Mouse (Mus musculus): ENCODE data around the gene Iqgap1. TPM values are rescaled to one million over a fixed set of nuclear protein-coding genes. Genes with fewer than 3 reads are reported as not detected.

Gene Iqgap1
- total and polyA plus RNA-seq, 2 experiments from 2014 or later: 12.3 to 20.6 TPM

GRCm38 (mm10) chr7:80776090-80776489, 49.7 kb downstream of the Iqgap1 start:
- no peaks in the 10 kb centered on the region for H3K4me1 ChIP-seq (ENCODE audit: insufficient read depth, low read length)
- TF ChIP-seq CTCF (IDR thresholded peaks at IDR 0.05): no peak
- 95% methylated on average over 3 of the region's 3 CpGs for WGBS
- no peak overlapping the region for H3K4me3 ChIP-seq (ENCODE audit: low read depth, low read length)
- no peaks in the 10 kb centered on the region for H3K27me3 ChIP-seq (ENCODE audit: insufficient read depth, low read length)
- H3K27ac ChIP-seq (ENCODE audit: low read depth, low read length): no peak overlapping the region
- DNase-seq (ENCODE audit: low spot score): no peak
- H3K4me2 ChIP-seq (ENCODE audit: low read depth, low read length, poor library complexity, severe bottlenecking): no peak overlapping the region
- no peaks in the 10 kb centered on the region for H3K36me3 ChIP-seq (ENCODE audit: insufficient read depth, low read length)
- ATAC-seq (ENCODE audit: low FRiP score): no peak
- H3K9me3 ChIP-seq (ENCODE audit: low read length): no peaks in the 10 kb centered on the region
- no peak overlapping the region for H3K9ac ChIP-seq (replicated peaks; ENCODE audit: low read length, poor library complexity, severe bottlenecking)

DNA sequence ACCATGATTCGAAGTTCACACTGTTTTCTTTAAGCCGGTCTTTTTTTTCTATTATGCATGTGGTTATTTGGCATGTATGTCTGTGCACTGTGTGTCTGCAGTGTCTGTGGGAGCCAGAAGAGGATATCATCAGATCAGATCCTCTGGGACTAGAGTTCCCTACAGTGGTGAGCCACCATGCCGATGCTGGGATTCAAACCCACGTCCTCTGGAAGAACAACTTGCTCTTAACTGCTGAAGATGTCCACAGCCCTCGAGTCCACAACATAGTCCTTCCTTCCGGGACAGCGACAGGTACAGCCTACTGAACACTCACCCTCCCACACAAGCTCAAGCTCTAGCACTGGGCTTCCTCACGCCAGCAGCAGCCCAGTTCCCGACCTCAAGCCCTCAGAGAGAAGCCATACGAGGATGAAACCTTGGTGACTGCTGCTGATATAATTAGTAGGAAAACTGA, 50.3 kb downstream of the Iqgap1 start:
- Histone ChIP-seq H3K4me2 (ENCODE audit: low read depth, low read length, poor library complexity, severe bottlenecking) (no peak overlapping the region), H3K4me1 (ENCODE audit: insufficient read depth, low read length) (no peaks in the 10 kb centered on the region), H3K27ac (ENCODE audit: low read depth, low read length) (no peak overlapping the region), H3K36me3 (ENCODE audit: insufficient read depth, low read length) (no peaks in the 10 kb centered on the region), H3K27me3 (ENCODE audit: insufficient read depth, low read length) (no peaks in the 10 kb centered on the region), H3K9ac (replicated peaks; ENCODE audit: low read length, poor library complexity, severe bottlenecking) (no peak overlapping the region), H3K9me3 (ENCODE audit: low read length) (no peaks in the 10 kb centered on the region), H3K4me3 (ENCODE audit: low read depth, low read length) (no peak overlapping the region)
- no peak for TF ChIP-seq CTCF (IDR thresholded peaks at IDR 0.05)
- 84% methylated on average over 10 of the region's 10 CpGs for WGBS
- ATAC-seq (ENCODE audit: low FRiP score): no peak
- DNase-seq (ENCODE audit: low spot score): no peak

- H3K27me3 ChIP-seq (ENCODE audit: insufficient read depth, low read length): no peaks in the 10 kb centered on the region
- 89% methylated on average over 15 of the region's 15 CpGs for WGBS
- no peak for DNase-seq (ENCODE audit: low spot score)
- no peak overlapping the region for H3K4me3 ChIP-seq (ENCODE audit: low read depth, low read length)
- H3K36me3 ChIP-seq (ENCODE audit: insufficient read depth, low read length): no peaks in the 10 kb centered on the region
- H3K9me3 ChIP-seq (ENCODE audit: low read length): no peaks in the 10 kb centered on the region
- H3K4me2 ChIP-seq (ENCODE audit: low read depth, low read length, poor library complexity, severe bottlenecking): no peak overlapping the region
- ATAC-seq (ENCODE audit: low FRiP score): no peak
- H3K4me1 ChIP-seq (ENCODE audit: insufficient read depth, low read length): no peaks in the 10 kb centered on the region
- H3K27ac ChIP-seq (ENCODE audit: low read depth, low read length): no peak overlapping the region
- H3K9ac ChIP-seq (replicated peaks; ENCODE audit: low read length, poor library complexity, severe bottlenecking): no peak overlapping the region
- no peak for TF ChIP-seq CTCF (IDR thresholded peaks at IDR 0.05)
Observed at GRCm38 (mm10) chr7:80774615-80775447, 50.9 kb downstream of the Iqgap1 start.

GRCm38 (mm10) chr7:80773834-80774614, 51.8 kb downstream of the Iqgap1 start:
- Histone ChIP-seq H3K9ac (replicated peaks; ENCODE audit: low read length, poor library complexity, severe bottlenecking) (no peak overlapping the region), H3K4me3 (ENCODE audit: low read depth, low read length) (no peak overlapping the region), H3K4me2 (ENCODE audit: low read depth, low read length, poor library complexity, severe bottlenecking) (no peak overlapping the region), H3K4me1 (ENCODE audit: insufficient read depth, low read length) (no peaks in the 10 kb centered on the region), H3K27me3 (ENCODE audit: insufficient read depth, low read length) (no peaks in the 10 kb centered on the region), H3K36me3 (ENCODE audit: insufficient read depth, low read length) (no peaks in the 10 kb centered on the region), H3K27ac (ENCODE audit: low read depth, low read length) (no peak overlapping the region), H3K9me3 (ENCODE audit: low read length) (no peaks in the 10 kb centered on the region)
- WGBS: 77% methylated on average over 14 of the region's 14 CpGs
- TF ChIP-seq CTCF (IDR thresholded peaks at IDR 0.05): no peak
- DNase-seq (ENCODE audit: low spot score) (no peak), ATAC-seq (ENCODE audit: low FRiP score) (no peak)

GRCm38 (mm10) chr7:80770466-80770865, 55.3 kb downstream of the Iqgap1 start:
- ATAC-seq (ENCODE audit: low FRiP score): no peak
- DNase-seq (ENCODE audit: low spot score): no peak
- WGBS: 65% methylated on average over 2 of the region's 2 CpGs

More at GRCm38 (mm10) chr7:80770466-80770865, 55.3 kb downstream of the Iqgap1 start:
- Histone ChIP-seq H3K27ac (ENCODE audit: low read depth, low read length) (no peak overlapping the region), H3K4me1 (ENCODE audit: insufficient read depth, low read length) (no peaks in the 10 kb centered on the region), H3K36me3 (ENCODE audit: insufficient read depth, low read length) (0 out of 2 replicates have a peak, but pooled peaks cover 6% of the 10 kb centered on the region), H3K9ac (replicated peaks; ENCODE audit: low read length, poor library complexity, severe bottlenecking) (no peak overlapping the region), H3K9me3 (ENCODE audit: low read length) (no peaks in the 10 kb centered on the region), H3K4me3 (ENCODE audit: low read depth, low read length) (no peak overlapping the region), H3K27me3 (ENCODE audit: insufficient read depth, low read length) (no peaks in the 10 kb centered on the region), H3K4me2 (ENCODE audit: low read depth, low read length, poor library complexity, severe bottlenecking) (no peak overlapping the region)
- no peak for TF ChIP-seq CTCF (IDR thresholded peaks at IDR 0.05)
